Mouse (Mus musculus): Measurements from ENCODE around the gene Gramd4.

Gene Gramd4

GRCm38 (mm10) chr15:86070368-86070767 lies 12.9 kb downstream of the Gramd4 start:
- DNase-seq (ENCODE audit: low spot score): no peak

- DNase-seq (ENCODE audit: low spot score): no peak
Measured at GRCm38 (mm10) chr15:86071166-86071565, 13.7 kb downstream of the Gramd4 start.

- no peak for DNase-seq (ENCODE audit: low spot score)
Measured at GRCm38 (mm10) chr15:86074171-86074937, 16.9 kb downstream of the Gramd4 start.

GRCm38 (mm10) chr15:86075305-86076047 lies 18.0 kb downstream of the Gramd4 start:
- no peak for DNase-seq (ENCODE audit: low spot score)

GRCm38 (mm10) chr15:86076048-86076315 lies 18.5 kb downstream of the Gramd4 start:
- no peak for DNase-seq (ENCODE audit: low spot score)

GRCm38 (mm10) chr15:86076378-86076777 lies 18.9 kb downstream of the Gramd4 start:
- no peak for DNase-seq (ENCODE audit: low spot score)

- DNase-seq (ENCODE audit: low spot score): no peak
Measured at GRCm38 (mm10) chr15:86077934-86078333, 20.4 kb downstream of the Gramd4 start.

GRCm38 (mm10) chr15:86078481-86079216 lies 21.2 kb downstream of the Gramd4 start:
- DNase-seq (ENCODE audit: low spot score): no peak

GRCm38 (mm10) chr15:86079467-86079866 lies 22.0 kb downstream of the Gramd4 start:
- no peak for DNase-seq (ENCODE audit: low spot score)

- DNase-seq (ENCODE audit: low spot score): no peak
Measured at GRCm38 (mm10) chr15:86079876-86080275, 22.4 kb downstream of the Gramd4 start.

GRCm38 (mm10) chr15:86080408-86080807 lies 22.9 kb downstream of the Gramd4 start:
- DNase-seq (ENCODE audit: low spot score): no peak

GRCm38 (mm10) chr15:86081654-86082053 lies 24.2 kb downstream of the Gramd4 start:
- DNase-seq (ENCODE audit: low spot score): no peak

GRCm38 (mm10) chr15:86082551-86082961 lies 25.1 kb downstream of the Gramd4 start:
- DNase-seq (ENCODE audit: low spot score): no peak

- no peak for DNase-seq (ENCODE audit: low spot score)
Measured at GRCm38 (mm10) chr15:86083261-86083741, 25.8 kb downstream of the Gramd4 start.

GRCm38 (mm10) chr15:86085301-86086225 lies 28.1 kb downstream of the Gramd4 start:
- peak; percentile 63 for DNase-seq (ENCODE audit: low spot score)

- DNase-seq (ENCODE audit: low spot score): no peak
Measured at GRCm38 (mm10) chr15:86086291-86086706, 28.8 kb downstream of the Gramd4 start.

- DNase-seq (ENCODE audit: low spot score): no peak
Measured at GRCm38 (mm10) chr15:86087591-86088149, 30.2 kb downstream of the Gramd4 start.

- no peak for DNase-seq (ENCODE audit: low spot score)
Measured at GRCm38 (mm10) chr15:86088266-86088790, 30.8 kb downstream of the Gramd4 start.

GRCm38 (mm10) chr15:86089091-86089744 lies 31.7 kb downstream of the Gramd4 start:
- no peak for DNase-seq (ENCODE audit: low spot score)

- peak; percentile 67 for DNase-seq (ENCODE audit: low spot score)
Measured at GRCm38 (mm10) chr15:86089991-86090529, 32.6 kb downstream of the Gramd4 start.

Measured in ovary, postnatal 14 days (tissue).